Mouse (Mus musculus) CH12.LX (cell line): ENCODE measurements around the gene Tnnc2. TPM values are rescaled to one million over a fixed set of nuclear protein-coding genes. Genes with fewer than 3 reads are reported as not detected.

Experiments
- DNase-seq: peaks from one replicate; pipeline ENCODE4 v3.0.0-alpha.2; 2013; ENCODE audit errors: extremely low read depth
- H3K27ac ChIP-seq: 2 replicates; pipeline ENCODE4 v1.5.1; 2012; ENCODE audit warnings: low read depth, mild to moderate bottlenecking, control low read depth, moderate library complexity; ENCODE audit not compliant: insufficient read depth
- H3K27me3 ChIP-seq: replicated peaks from 2 replicates; pipeline ENCODE3; 2012; ENCODE audit warnings: inconsistent platforms
- H3K36me3 ChIP-seq, 2 experiments: replicated peaks in 1 of 2; 2 replicates each; pipeline versions ENCODE3 to v1.6.1; 2012; ENCODE audit warnings: inconsistent platforms in 1 of 2, low read length in 1 of 2, mild to moderate bottlenecking in 1 of 2, mixed read lengths in 1 of 2, moderate library complexity in 1 of 2; ENCODE audit not compliant: control insufficient read depth in 1 of 2, insufficient read depth in 1 of 2
- H3K4me1 ChIP-seq, 2 experiments: 2 replicates each; pipeline ENCODE4 v1.6.1; 2012; ENCODE audit warnings: inconsistent platforms in 1 of 2, moderate library complexity in 1 of 2; ENCODE audit not compliant: insufficient read depth in 2 of 2, control insufficient read depth in 1 of 2
- H3K4me2 ChIP-seq: 2 replicates; pipeline ENCODE4 v1.6.1; 2012; ENCODE audit warnings: low read depth, mild to moderate bottlenecking, control low read depth; ENCODE audit not compliant: poor library complexity, insufficient read depth, severe bottlenecking
- H3K4me3 ChIP-seq, 3 experiments: fragments of 150-350 bp in 1 of 3; sonication (generic) in 1 of 3; replicated peaks in 1 of 3; 2 replicates each; pipeline versions ENCODE3 to v1.5.1; 2011 to 2012; ENCODE audit warnings: low read depth in 2 of 3, low read length in 2 of 3, mild to moderate bottlenecking in 2 of 3, moderate library complexity in 2 of 3, control low read depth in 1 of 3, improper control_type of control experiment in 1 of 3, inconsistent platforms in 1 of 3, mixed read lengths in 1 of 3; ENCODE audit not compliant: poor library complexity in 1 of 3
- H3K79me2 ChIP-seq: replicated peaks from 2 replicates; pipeline ENCODE4 v1.6.1; 2012; ENCODE audit warnings: mild to moderate bottlenecking, moderate library complexity; ENCODE audit not compliant: control insufficient read depth, poor library complexity, insufficient read depth, severe bottlenecking; ENCODE audit errors: extremely low read depth
- H3K9ac ChIP-seq: 2 replicates; pipeline ENCODE4 v1.6.1; 2012; ENCODE audit warnings: low read depth, mild to moderate bottlenecking, control low read depth, moderate library complexity; ENCODE audit not compliant: insufficient read depth
- H3K9me3 ChIP-seq: replicated peaks from 2 replicates; pipeline ENCODE3; 2012; ENCODE audit warnings: low read length, inconsistent platforms, mixed read lengths
- CHD1 ChIP-seq: IDR thresholded peaks from 2 replicates; pipeline ENCODE4 v1.6.1; 2012; ENCODE audit warnings: low read depth, low read length, improper control_type of control experiment, inconsistent platforms
- E2F4 ChIP-seq: IDR thresholded peaks from 2 replicates; pipeline ENCODE4 v1.6.1; 2011; ENCODE audit warnings: low read depth, low read length, improper control_type of control experiment; ENCODE audit not compliant: insufficient replicate concordance
- EP300 ChIP-seq: IDR thresholded peaks from 2 replicates; pipeline ENCODE4 v1.6.1; 2011; ENCODE audit warnings: low read length, improper control_type of control experiment
- ETS1 ChIP-seq: conservative IDR thresholded peaks from 2 replicates; pipeline ENCODE4 v1.6.1; 2012; ENCODE audit warnings: low read depth, mild to moderate bottlenecking, inconsistent platforms, low read length, improper control_type of control experiment, moderate library complexity
- HCFC1 ChIP-seq: IDR thresholded peaks from 2 replicates; pipeline ENCODE4 v1.6.1; 2012; ENCODE audit warnings: low read depth, mild to moderate bottlenecking, inconsistent platforms, low read length, improper control_type of control experiment
- IRF4 ChIP-seq: IDR thresholded peaks from 2 replicates; pipeline ENCODE4 v1.6.1; 2014; ENCODE audit warnings: low read depth, mild to moderate bottlenecking, inconsistent platforms, low read length, improper control_type of control experiment
- JUN ChIP-seq: IDR thresholded peaks from 2 replicates; pipeline ENCODE4 v1.6.1; 2011; ENCODE audit warnings: low read depth, mild to moderate bottlenecking, low read length, improper control_type of control experiment, moderate library complexity; ENCODE audit not compliant: insufficient read depth
- JUND ChIP-seq: conservative IDR thresholded peaks from 2 replicates; pipeline ENCODE4 v1.6.1; 2011; ENCODE audit warnings: low read depth, low read length, improper control_type of control experiment
- KAT2A ChIP-seq: IDR thresholded peaks from 2 replicates; pipeline ENCODE4 v1.6.1; 2012; ENCODE audit warnings: low read length, improper control_type of control experiment, inconsistent platforms; ENCODE audit not compliant: insufficient replicate concordance
- MAFK ChIP-seq: IDR thresholded peaks from 2 replicates; pipeline ENCODE4 v1.6.1; 2011; ENCODE audit warnings: low read length, improper control_type of control experiment; ENCODE audit not compliant: insufficient replicate concordance
- MAZ ChIP-seq: IDR thresholded peaks from 2 replicates; pipeline ENCODE4 v1.6.1; 2012; ENCODE audit warnings: low read depth, mild to moderate bottlenecking, inconsistent platforms, low read length, improper control_type of control experiment, moderate library complexity
- MEF2A ChIP-seq: IDR thresholded peaks from 2 replicates; pipeline ENCODE4 v1.6.1; 2014; ENCODE audit warnings: low read depth, mild to moderate bottlenecking, inconsistent platforms, low read length, improper control_type of control experiment, borderline replicate concordance
- MXI1 ChIP-seq: IDR thresholded peaks from 2 replicates; pipeline ENCODE4 v1.6.1; 2011; ENCODE audit warnings: mild to moderate bottlenecking, low read depth, low read length, improper control_type of control experiment
- MYC ChIP-seq: IDR thresholded peaks from 2 replicates; pipeline ENCODE4 v1.6.1; 2011; ENCODE audit warnings: low read depth, mild to moderate bottlenecking, improper control_type of control experiment, low read length
- NRF1 ChIP-seq: IDR thresholded peaks from 2 replicates; pipeline ENCODE4 v1.6.1; 2014; ENCODE audit warnings: low read depth, mild to moderate bottlenecking, inconsistent platforms, low read length, improper control_type of control experiment, moderate library complexity
- POLR2A ChIP-seq: IDR thresholded peaks from 2 replicates; pipeline ENCODE4 v1.6.1; 2011; ENCODE audit warnings: low read depth, mild to moderate bottlenecking, improper control_type of control experiment, low read length
- POLR2AphosphoS2 ChIP-seq: IDR thresholded peaks from 2 replicates; pipeline ENCODE4 v1.6.1; 2011; ENCODE audit warnings: low read depth, low read length, improper control_type of control experiment
- RAD21 ChIP-seq: IDR thresholded peaks from 2 replicates; pipeline ENCODE4 v1.6.1; 2011; ENCODE audit warnings: low read depth, mild to moderate bottlenecking, low read length, improper control_type of control experiment, moderate library complexity
- TBP ChIP-seq: conservative IDR thresholded peaks from 2 replicates; pipeline ENCODE4 v1.6.1; 2011; ENCODE audit warnings: low read depth, low read length, improper control_type of control experiment
- UBTF ChIP-seq: IDR thresholded peaks from 2 replicates; pipeline ENCODE4 v1.6.1; 2012; ENCODE audit warnings: low read depth, mild to moderate bottlenecking, inconsistent platforms, low read length, improper control_type of control experiment, moderate library complexity
- USF2 ChIP-seq: conservative IDR thresholded peaks from 2 replicates; pipeline ENCODE4 v1.6.1; 2011; ENCODE audit warnings: low read depth, low read length, improper control_type of control experiment
- ZC3H11A ChIP-seq: IDR thresholded peaks from 2 replicates; pipeline ENCODE4 v1.6.1; 2012; ENCODE audit warnings: low read depth, mild to moderate bottlenecking, inconsistent platforms, low read length, improper control_type of control experiment
- ZMIZ1 ChIP-seq: IDR thresholded peaks from 2 replicates; pipeline ENCODE4 v1.6.1; 2012; ENCODE audit warnings: low read depth, mild to moderate bottlenecking, inconsistent platforms, low read length, improper control_type of control experiment
- dilution Hi-C: fragments of 300-500 bp; cut with MboI; formaldehyde crosslinking; loops from 2 replicates; pipeline ENCODE4 v1.14.3; 2020; ENCODE audit warnings: low sequenced_read_pairs; ENCODE audit not compliant: extremely low pct_unique_long_range_greater_than_20kb, extremely low pct_ligation_motif_present
- in situ Hi-C: fragments of 300-500 bp; cut with MboI; formaldehyde crosslinking; loops from 3 replicates; pipeline ENCODE4 v1.14.3; 2019; ENCODE audit warnings: low sequenced_read_pairs, low pct_ligation_motif_present, low pct_unique_long_range_greater_than_20kb, mixed read lengths
- polyA plus RNA-seq: library from polyadenylated mRNA; unstranded; fragments of >175 nt; gene quantifications from 2 replicates; pipeline ENCODE4 v1.2.1, GENCODE M21; 2012; ENCODE audit warnings: low read depth; ENCODE audit not compliant: insufficient read length
- total RNA-seq, 2 experiments: library from RNA; depleted of rRNA; stranded (reverse); fragments of 300-350 nt in 1 of 2; fragments of >200 nt in 1 of 2; gene quantifications; 2 replicates each; pipeline ENCODE4 v1.2.3; 2012 to 2014

Tnnc2 gene
- total and polyA plus RNA-seq, 3 experiments: not detected

DNA sequence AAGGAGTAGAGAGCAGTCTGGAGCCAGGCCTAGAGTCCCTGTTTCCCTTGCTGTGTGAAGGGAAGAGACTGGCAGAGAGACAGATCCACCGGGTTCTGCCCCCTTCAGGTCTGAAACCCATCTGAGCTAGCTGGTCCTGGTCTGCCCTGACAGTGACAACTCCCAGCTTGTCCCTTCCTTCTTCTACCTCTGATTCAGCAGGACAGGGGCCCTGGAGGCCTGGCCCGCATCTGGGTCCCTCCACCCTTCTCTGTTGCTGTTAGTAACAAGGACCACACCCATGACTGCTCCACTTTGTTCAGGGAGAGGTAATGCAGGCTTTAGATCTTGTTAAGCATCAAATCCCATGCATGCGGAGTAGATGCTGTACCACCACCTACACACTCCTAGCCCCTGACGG is 8.6 kb upstream of the Tnnc2 start:
- Histone ChIP-seq H3K9ac (no peak overlapping the region), H3K27ac (no peak overlapping the region), H3K36me3 (peaks cover 21 to 49% of the 10 kb centered on the region in 2 experiments), H3K4me3 (no peak overlapping the region), H3K4me1 (peaks cover 7 to 19% of the 10 kb centered on the region in 2 experiments), H3K4me2 (no peak overlapping the region), H3K79me2 (no peaks in the 10 kb centered on the region), H3K27me3 (peaks cover 9% of the 10 kb centered on the region), H3K9me3 (no peaks in the 10 kb centered on the region)
- no peak for DNase-seq
- dilution Hi-C loops: no loop called here
- TF ChIP-seq POLR2A (no peak), MXI1 (no peak), ZC3H11A (no peak), MAFK (no peak), KAT2A (no peak), IRF4 (no peak), MAZ (no peak), RAD21 (no peak), JUND (no peak), MEF2A (no peak), JUN (no peak)
- in situ Hi-C loops: no loop called here

DNA sequence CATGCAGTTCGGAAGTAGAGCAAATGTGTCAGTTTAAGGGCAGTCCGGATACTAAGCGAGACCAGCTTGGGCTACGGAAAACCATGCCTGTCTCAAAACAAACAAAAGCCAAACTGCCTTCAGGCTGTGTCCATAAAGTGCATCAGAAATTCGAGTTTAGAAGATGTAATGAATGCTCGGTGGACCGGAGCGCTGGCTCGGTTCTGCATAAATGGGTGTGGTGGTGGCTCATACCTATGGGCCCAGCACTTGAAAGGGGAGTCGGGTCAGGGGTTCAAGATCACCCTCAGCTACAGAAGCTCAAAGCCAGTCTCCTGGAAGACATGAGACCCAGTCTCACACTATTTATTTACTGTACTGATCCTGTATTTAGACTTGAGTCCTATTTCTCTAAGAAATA is 8.0 kb upstream of the Tnnc2 start:
- Histone ChIP-seq H3K4me3 (no peak overlapping the region), H3K36me3 (peaks cover 17 to 42% of the 10 kb centered on the region in 2 experiments), H3K79me2 (no peaks in the 10 kb centered on the region), H3K4me2 (no peak overlapping the region), H3K27me3 (peaks cover 13% of the 10 kb centered on the region), H3K9me3 (no peaks in the 10 kb centered on the region), H3K27ac (no peak overlapping the region), H3K4me1 (peaks cover 7 to 17% of the 10 kb centered on the region in 2 experiments), H3K9ac (no peak overlapping the region)
- dilution Hi-C loops: no loop called here
- in situ Hi-C loops: no loop called here
- no peak for DNase-seq
- TF ChIP-seq ETS1: no peak
- TF ChIP-seq NRF1: no peak
- no peak for TF ChIP-seq CHD1
- no peak for TF ChIP-seq TBP
- TF ChIP-seq POLR2AphosphoS2: no peak
- no peak for TF ChIP-seq USF2
- TF ChIP-seq IRF4: no peak
- TF ChIP-seq MYC: no peak
- TF ChIP-seq UBTF: no peak
- no peak for TF ChIP-seq ZMIZ1
- no peak for TF ChIP-seq MAFK
- TF ChIP-seq HCFC1: no peak
- TF ChIP-seq E2F4: no peak
- no peak for TF ChIP-seq EP300
- no peak for TF ChIP-seq KAT2A
